Mouse (Mus musculus) liver, postnatal 0 days (tissue): ENCODE measurements around the gene Fads2.

Experiments
- CTCF ChIP-seq: sonication (generic); IDR thresholded peaks from 2 replicates; pipeline ENCODE4 v1.5.1; 2016; ENCODE audit warnings: antibody characterized with exemption, low read depth
- EP300 ChIP-seq: IDR thresholded peaks from 2 replicates; pipeline ENCODE4 v1.6.1; 2016; ENCODE audit warnings: antibody characterized with exemption, low read depth, mild to moderate bottlenecking

- TF ChIP-seq CTCF (no peak), EP300 (no peak)
Measured at GRCm38 (mm10) chr19:10116641-10117040, 15.1 kb upstream of the Fads2 start.
